Mouse (Mus musculus): ENCODE data around the gene Tfap2b.
A peak's percentile ranks its signal among the peaks of the same experiment; 100 is the strongest.

The Tfap2b gene

GRCm38 (mm10) chr1:19208641-19209358, at the start of gene Tfap2b:
Gene Tfap2b, plus strand, starts transcription at chr1:19208914.
- DNase-seq (ENCODE audit: low spot score), result no peak

- peak; percentile 20 for DNase-seq (ENCODE audit: low spot score)
Measured at GRCm38 (mm10) chr1:19178742-19179397, 29.8 kb upstream of the Tfap2b start.

- DNase-seq (ENCODE audit: low spot score), result peak; percentile 58
Measured at GRCm38 (mm10) chr1:19205649-19206048, 3.1 kb upstream of the Tfap2b start.

- no peak for DNase-seq (ENCODE audit: low spot score)
Measured at GRCm38 (mm10) chr1:19206194-19206593, 2.5 kb upstream of the Tfap2b start.

- no peak for DNase-seq (ENCODE audit: low spot score)
Measured at GRCm38 (mm10) chr1:19207611-19208010, 1.1 kb upstream of the Tfap2b start.

GRCm38 (mm10) chr1:19209359-19209745, 638 bp downstream of the Tfap2b start:
- DNase-seq (ENCODE audit: low spot score), result no peak

- no peak for DNase-seq (ENCODE audit: low spot score)
Measured at GRCm38 (mm10) chr1:19209776-19210175, 1.1 kb downstream of the Tfap2b start.

GRCm38 (mm10) chr1:19210215-19211032, 1.7 kb downstream of the Tfap2b start:
- no peak for DNase-seq (ENCODE audit: low spot score)

- no peak for DNase-seq (ENCODE audit: low spot score)
Measured at GRCm38 (mm10) chr1:19211033-19211405, 2.3 kb downstream of the Tfap2b start.

GRCm38 (mm10) chr1:19211546-19212154, 2.9 kb downstream of the Tfap2b start:
- no peak for DNase-seq (ENCODE audit: low spot score)

GRCm38 (mm10) chr1:19212691-19213090, 4.0 kb downstream of the Tfap2b start:
- no peak for DNase-seq (ENCODE audit: low spot score)

- no peak for DNase-seq (ENCODE audit: low spot score)
Measured at GRCm38 (mm10) chr1:19213171-19213570, 4.5 kb downstream of the Tfap2b start.

GRCm38 (mm10) chr1:19213851-19214395, 5.2 kb downstream of the Tfap2b start:
- no peak for DNase-seq (ENCODE audit: low spot score)

- no peak for DNase-seq (ENCODE audit: low spot score)
Measured at GRCm38 (mm10) chr1:19217391-19217790, 8.7 kb downstream of the Tfap2b start.

- no peak for DNase-seq (ENCODE audit: low spot score)
Measured at GRCm38 (mm10) chr1:19218221-19218620, 9.5 kb downstream of the Tfap2b start.

GRCm38 (mm10) chr1:19219381-19219780, 10.7 kb downstream of the Tfap2b start:
- no peak for DNase-seq (ENCODE audit: low spot score)

- DNase-seq (ENCODE audit: low spot score), result no peak
Measured at GRCm38 (mm10) chr1:19220564-19220963, 11.8 kb downstream of the Tfap2b start.

- DNase-seq (ENCODE audit: low spot score), result no peak
Measured at GRCm38 (mm10) chr1:19221601-19222000, 12.9 kb downstream of the Tfap2b start.

GRCm38 (mm10) chr1:19226699-19227098, 18.0 kb downstream of the Tfap2b start:
- DNase-seq (ENCODE audit: low spot score), result no peak

GRCm38 (mm10) chr1:19230926-19231573, 22.3 kb downstream of the Tfap2b start:
- DNase-seq (ENCODE audit: low spot score), result no peak

- no peak for DNase-seq (ENCODE audit: low spot score)
Measured at GRCm38 (mm10) chr1:19231574-19232080, 22.9 kb downstream of the Tfap2b start.
